Mouse (Mus musculus) urinary bladder, postnatal 0 days (tissue): ENCODE measurements around the gene 4930579F01Rik. TPM values are rescaled to one million over a fixed set of nuclear protein-coding genes. Genes with fewer than 3 reads are reported as not detected.

Experiments used
- polyA plus RNA-seq: library from polyadenylated mRNA; unstranded; fragments of >200 nt; fragmentation: Nextera tagmentation; extraction: Ambion mirVana; gene quantifications from 2 replicates; pipeline ENCODE4 v1.2.1, GENCODE M21; 2015

Gene 4930579F01Rik
- not detected in 2 replicates for polyA plus RNA-seq

DNA sequence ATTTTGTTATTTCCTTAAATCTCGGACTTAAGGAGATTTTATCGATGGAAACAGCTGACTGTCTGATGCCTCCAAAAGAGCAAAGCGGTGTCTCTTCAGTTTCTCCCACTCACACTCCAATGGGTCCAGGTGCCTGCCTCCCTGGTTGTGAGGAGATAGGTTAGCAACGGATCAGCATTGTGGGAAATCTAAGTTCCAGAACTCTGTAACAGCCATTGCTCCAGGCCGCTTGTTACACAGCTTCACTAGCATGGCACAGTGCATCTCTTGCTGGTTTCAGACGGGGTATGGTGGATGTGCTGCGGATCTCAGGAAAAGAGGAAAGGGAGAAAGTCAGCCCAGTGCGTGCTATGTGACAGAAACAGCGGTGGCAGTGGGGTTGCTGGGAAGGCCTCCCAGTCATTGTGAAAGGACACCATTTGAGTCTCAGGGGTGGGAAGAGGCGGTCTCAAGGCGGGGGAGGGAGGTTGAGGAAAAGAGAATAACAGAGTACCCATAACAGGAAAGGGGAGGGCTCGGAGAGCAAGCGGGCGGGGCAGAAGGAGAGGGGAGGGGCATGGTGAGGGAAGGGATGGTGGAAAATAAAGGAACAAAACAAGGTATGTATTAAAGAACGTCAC, at the start of gene 4930579F01Rik:
TSS of gene 4930579F01Rik (minus strand) at position 143 of the 620 bp plus-strand sequence.

DNA sequence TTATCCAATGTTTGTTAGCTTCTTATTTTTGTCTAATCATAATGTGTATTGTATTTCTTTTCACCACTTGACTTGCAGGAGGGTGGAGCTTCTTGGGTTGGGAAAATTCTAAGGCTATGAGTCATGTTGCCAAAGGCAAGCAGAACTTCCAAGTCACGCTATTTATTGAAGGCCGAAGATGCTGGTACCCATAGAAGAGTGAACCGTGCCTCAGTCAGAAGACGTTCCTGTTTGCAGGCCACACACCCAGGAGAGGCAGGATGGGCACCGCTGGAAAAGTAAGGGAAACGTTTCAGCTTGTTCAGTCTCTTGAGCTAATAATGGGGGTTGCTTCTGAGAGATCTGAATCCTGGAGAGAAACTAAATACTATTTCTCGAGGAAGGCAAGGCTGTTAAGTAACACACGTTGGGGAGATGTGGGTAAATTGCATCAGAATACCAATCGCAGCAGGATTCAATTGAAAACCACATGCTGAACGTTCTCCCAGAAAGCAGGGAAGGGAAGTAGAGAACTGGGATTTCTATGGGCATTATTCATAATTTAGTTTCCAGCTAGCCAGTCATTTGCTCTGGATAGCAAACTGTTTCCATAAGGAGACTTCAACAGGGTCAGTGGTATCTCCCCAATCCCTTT, 24.1 kb upstream of the 4930579F01Rik start, which contains the start of gene Adh7:
TSS of gene Adh7 (plus strand) at position 130 of the 634 bp plus-strand sequence.

DNA sequence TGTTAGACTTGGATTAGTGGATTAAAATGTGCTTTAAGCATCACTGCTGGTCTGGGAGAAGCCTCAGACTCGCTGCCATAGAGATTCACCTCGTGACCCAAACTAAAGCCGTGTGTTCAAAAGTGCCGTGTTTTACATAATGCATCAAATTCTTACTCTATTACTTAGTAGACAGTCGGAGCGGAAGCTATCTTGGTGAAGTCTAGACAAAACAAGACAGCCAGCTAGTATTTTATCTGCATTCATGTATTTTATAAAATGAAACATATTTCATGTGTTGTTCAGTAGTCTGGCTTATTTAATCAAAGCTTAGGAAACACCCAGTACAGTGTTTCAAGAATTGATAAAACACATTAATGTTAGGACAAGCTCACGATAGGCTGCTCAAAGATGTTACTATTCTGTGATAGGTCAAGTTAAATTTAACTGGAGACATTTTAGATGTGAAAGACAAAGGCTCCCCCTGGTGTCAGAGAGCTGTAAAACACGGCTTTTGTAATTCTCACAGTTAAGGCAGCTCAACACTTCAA, 48.9 kb downstream of the 4930579F01Rik start, which contains the start of gene Mttp:
TSS of gene Mttp (minus strand) at position 327 of the 530 bp plus-strand sequence.

DNA sequence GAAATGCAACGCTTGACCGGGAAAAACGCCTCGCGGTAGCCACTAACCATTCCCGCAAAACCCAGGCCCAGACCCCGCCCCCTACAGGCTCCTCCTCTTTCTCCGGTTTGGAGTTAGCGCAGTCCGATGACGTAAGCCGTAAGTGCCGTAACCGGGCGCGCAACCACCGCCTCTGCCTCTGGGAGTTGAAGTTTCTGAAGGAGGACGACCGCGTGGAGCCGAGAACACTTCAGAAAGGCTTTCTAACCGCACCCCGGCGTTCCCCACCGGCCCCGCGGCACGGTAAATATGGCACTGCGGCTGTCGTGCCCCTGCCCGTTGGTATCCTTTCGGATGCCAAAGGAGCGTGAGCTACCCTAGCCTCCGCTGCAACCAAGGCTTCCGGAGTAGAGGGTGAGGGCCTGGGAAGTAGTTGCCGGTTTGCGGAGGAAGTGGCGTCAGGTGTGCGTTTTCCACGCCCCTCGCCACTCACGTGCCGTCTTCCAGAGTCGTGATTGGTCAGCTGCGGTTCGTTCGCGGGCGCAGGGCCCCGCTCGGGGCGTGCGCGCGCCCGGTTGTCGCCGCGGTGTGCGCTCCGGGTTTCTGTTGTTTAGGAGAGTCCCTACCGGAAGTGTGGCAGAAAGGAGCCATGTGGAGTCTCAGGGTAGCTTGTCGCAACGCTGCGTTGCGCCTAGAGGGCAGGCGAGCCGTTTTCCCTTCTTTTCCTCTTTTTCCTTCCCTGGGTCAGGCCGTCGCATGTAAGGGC, 50.1 kb downstream of the 4930579F01Rik start, which contains the start of gene Trmt10a:
TSS of gene Trmt10a (plus strand) at position 134 of the 745 bp plus-strand sequence.

Other genes starting within 250 kb of the 4930579F01Rik start
- gene Dapp1, start 212.3 kb downstream of the 4930579F01Rik start, polyA plus RNA-seq = 8.7 and 10.6 TPM in 2 replicates
- 0.07 and 0.08 TPM in 2 replicates for gene 1110002E22Rik, start 128.8 kb downstream of the 4930579F01Rik start, polyA plus RNA-seq
- gene Gm5105, start 126.4 kb downstream of the 4930579F01Rik start, polyA plus RNA-seq = 0.21 TPM in 1 of 2 replicates, not detected in the other
- gene Trmt10a, start 50.4 kb downstream of the 4930579F01Rik start, polyA plus RNA-seq = 5.0 and 7.9 TPM in 2 replicates
- gene Mttp, start 48.9 kb downstream of the 4930579F01Rik start, polyA plus RNA-seq = 3.5 and 3.7 TPM in 2 replicates
- gene Adh7, start 23.9 kb upstream of the 4930579F01Rik start, polyA plus RNA-seq = 2.0 and 2.9 TPM in 2 replicates
- 675 and 751 TPM in 2 replicates for gene Adh1, start 67.2 kb upstream of the 4930579F01Rik start, polyA plus RNA-seq
- 0.31 and 0.34 TPM in 2 replicates for gene Adh6a, start 119.5 kb upstream of the 4930579F01Rik start, polyA plus RNA-seq
- gene Adh6b, start 147.9 kb upstream of the 4930579F01Rik start, polyA plus RNA-seq = 0.24 TPM in 1 of 2 replicates, not detected in the other
- gene Adh4, start 221.6 kb upstream of the 4930579F01Rik start, polyA plus RNA-seq = not detected in 2 replicates
- gene Adh5, start 249.3 kb upstream of the 4930579F01Rik start, polyA plus RNA-seq = 109 and 120 TPM in 2 replicates